Mouse (Mus musculus): ENCODE results near the gene 1700013G24Rik. TPM values are rescaled to one million over a fixed set of nuclear protein-coding genes. Genes with fewer than 3 reads are reported as not detected.

1700013G24Rik gene
- total RNA-seq, 2 experiments from 2014 or later: not detected

DNA sequence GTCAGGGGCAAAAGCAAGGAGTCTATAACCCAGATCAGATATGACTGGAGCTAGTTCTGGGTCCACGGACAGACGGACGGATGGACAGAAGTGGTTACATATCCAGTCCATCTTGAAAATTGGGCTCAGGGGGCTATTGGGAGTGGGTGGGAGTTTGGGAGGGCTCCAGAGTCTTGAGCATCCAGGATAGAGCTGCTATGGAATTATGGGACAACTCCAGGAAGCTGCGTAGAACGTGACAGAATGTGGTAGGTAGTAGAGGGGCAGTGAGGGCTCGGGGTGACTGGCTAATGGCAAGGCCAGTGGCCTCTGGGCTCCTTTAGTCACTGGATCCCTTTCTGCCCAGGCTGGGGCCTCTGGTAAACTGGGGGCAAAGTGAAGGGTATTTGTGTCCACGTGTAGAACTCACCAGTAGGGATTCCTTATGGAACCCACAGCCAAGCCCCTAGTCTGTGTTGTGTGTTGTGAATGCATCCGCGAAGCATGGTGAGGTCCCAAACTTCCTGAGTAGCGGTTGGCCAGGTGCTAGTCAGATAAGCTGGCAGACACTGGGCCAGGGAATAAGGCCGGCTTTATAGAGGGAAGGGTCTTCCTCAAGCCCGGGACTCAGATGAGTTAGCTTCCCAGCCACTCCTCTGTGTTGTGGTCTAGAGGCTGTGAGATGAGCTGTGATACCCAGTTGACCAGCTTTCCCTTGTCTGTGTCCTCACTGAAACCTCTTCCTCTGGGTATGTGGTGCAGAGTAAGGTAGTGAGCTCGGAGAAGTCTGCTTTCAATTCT, 22.4 kb downstream of the 1700013G24Rik start:
- no peak for ATAC-seq (replicated peaks; ENCODE audit: poor library complexity, severe bottlenecking)

GRCm38 (mm10) chr4:137476065-137476760, 23.1 kb downstream of the 1700013G24Rik start:
- no peak for ATAC-seq (replicated peaks; ENCODE audit: poor library complexity, severe bottlenecking)

GRCm38 (mm10) chr4:137476761-137477237, 23.7 kb downstream of the 1700013G24Rik start:
- ATAC-seq (replicated peaks; ENCODE audit: poor library complexity, severe bottlenecking): no peak

- ATAC-seq (replicated peaks; ENCODE audit: poor library complexity, severe bottlenecking): no peak
Observed at GRCm38 (mm10) chr4:137477611-137478010, 24.5 kb downstream of the 1700013G24Rik start.

DNA sequence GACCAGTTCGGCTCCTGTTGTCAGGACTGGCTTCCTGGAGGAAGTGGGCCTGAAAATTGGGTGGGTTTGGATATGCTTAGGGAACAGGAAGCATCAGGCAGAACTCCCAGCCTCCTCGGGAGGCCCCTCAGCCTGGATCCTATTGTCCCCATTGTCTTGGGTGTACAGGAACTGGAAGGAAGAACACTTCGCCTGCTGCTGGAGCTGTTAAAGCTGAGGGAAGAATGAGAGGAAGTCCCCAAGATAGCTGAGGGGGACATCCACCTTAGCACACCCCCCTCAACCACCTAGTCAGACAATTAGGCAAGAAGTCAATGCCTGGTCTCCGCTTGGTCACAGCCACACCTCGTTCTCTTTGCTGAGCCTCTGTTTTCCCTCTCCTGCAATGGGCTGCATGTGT, 25.2 kb downstream of the 1700013G24Rik start:
- ATAC-seq (replicated peaks; ENCODE audit: poor library complexity, severe bottlenecking): no peak

DNA sequence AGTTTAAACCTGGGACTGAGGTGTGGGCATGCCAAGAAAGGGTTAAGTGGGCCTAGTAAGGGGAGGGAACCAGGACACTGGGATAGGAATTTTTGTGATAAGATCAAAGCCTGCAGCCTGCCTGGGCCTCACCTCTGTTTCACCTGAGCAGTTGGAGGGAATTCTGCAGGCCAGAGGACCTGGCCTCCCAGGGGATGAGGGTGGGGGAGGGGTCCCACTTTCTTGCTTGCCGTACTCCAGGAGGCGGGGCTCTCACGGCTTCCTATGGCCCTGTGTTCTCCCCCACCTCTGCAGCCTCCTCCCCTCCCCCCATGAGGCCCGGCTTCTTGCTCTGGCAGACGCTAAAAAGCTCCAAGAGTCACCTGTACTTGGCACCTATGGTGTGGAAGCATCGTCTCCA, 26.7 kb downstream of the 1700013G24Rik start:
- ATAC-seq (replicated peaks; ENCODE audit: poor library complexity, severe bottlenecking): no peak

- no peak for ATAC-seq (replicated peaks; ENCODE audit: poor library complexity, severe bottlenecking)
Observed at GRCm38 (mm10) chr4:137480191-137480992, 27.3 kb downstream of the 1700013G24Rik start.

DNA sequence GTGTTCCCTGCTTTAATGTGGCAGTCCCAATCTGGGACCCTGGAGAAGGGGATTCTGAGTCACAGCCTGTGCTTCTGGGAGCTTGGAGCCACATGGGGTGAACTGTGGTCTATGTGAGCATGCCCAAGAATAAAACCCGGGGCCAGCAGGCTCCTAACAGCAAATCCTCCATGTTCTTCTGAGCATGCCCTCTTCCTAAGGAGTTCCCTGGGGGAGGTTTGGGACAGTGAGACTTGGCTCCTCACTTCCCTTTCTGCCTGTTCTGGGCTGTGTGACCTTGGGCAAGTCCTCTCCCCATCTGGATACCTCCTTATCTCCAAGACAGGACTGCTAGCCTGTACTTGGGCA, 27.9 kb downstream of the 1700013G24Rik start:
- no peak for ATAC-seq (replicated peaks; ENCODE audit: poor library complexity, severe bottlenecking)

DNA sequence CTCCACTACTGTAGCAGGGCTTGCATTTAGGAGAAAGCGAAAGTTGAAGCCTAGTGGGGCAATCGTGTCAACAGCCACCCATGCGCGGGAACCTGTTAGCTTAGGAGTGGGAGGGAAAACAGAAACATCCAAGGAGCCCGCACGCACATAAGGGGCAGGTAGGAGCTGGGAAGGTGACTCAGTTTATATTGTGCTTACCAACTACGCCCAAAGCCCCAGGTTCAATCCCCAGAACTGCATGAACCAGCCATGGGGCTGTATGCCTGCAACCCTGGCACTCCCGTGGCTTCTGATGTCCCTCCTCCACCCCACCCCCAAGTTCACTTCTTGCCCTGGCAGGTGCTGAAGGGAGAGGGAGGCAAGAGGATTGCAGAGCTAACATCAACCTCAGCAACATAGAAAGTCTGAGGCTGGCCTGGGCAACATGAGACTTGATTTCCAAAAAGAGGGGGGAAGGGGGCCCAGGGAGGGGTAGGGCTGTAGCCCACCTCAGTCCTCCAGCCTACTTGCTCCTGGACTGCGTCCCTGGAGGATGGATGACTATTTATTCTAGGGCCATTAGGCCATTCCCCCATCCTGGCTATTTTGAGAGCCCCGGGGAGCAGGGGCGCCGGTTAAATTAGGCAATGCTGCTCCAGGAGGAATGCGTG, 28.4 kb downstream of the 1700013G24Rik start:
- no peak for ATAC-seq (replicated peaks; ENCODE audit: poor library complexity, severe bottlenecking)

- ATAC-seq (replicated peaks; ENCODE audit: poor library complexity, severe bottlenecking): no peak
Observed at GRCm38 (mm10) chr4:137483871-137484270, 30.8 kb downstream of the 1700013G24Rik start.

- ATAC-seq (replicated peaks; ENCODE audit: poor library complexity, severe bottlenecking): no peak
Observed at GRCm38 (mm10) chr4:137484586-137484985, 31.5 kb downstream of the 1700013G24Rik start.

- no peak for ATAC-seq (replicated peaks; ENCODE audit: poor library complexity, severe bottlenecking)
Observed at GRCm38 (mm10) chr4:137485258-137485960, 32.3 kb downstream of the 1700013G24Rik start.

DNA sequence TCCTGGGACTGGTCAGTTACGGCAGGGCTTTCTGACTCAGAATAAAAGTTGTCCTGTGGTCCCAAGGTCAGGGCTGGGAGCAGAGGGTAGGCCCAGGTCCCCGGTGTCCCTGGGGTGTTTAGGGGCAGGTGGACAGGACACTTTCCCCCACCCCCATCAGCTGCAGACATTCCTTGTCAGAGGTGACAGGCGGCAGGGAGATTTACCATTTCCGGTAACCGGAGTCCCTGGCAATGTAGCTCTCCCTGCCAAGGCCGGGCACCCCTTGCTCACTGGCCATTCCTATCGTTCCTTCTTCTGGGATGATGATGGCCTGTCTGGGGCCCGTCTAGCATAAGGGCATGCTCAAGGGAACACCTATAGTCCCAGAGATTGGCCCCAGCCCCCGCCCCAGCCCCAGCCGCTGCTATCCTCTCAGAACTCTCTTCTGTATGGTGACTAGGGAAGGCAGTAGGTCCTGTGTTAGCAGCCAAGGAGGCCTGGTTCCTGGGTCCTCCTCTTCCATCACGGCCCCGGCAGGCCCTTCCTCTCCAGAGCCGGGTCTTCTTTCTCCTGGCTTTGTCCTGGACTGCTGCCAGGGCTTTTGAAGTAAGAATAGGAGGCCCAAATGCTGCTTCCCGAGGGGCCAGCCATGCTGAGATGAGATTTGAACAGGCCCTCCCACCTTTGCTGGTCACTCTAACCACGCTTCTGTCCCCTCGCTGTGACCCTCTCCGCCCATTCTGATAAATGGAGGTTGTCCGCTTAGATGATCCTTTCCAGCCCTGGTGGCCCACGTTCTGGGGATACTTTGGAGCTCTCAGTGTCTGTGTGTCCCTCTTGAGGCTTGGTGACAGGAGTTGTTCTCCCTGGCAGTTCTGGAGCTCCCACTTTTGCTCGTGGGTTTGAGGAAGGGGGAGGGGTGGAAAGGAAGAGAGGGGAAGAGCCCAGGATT, 33.3 kb downstream of the 1700013G24Rik start:
- no peak for ATAC-seq (replicated peaks; ENCODE audit: poor library complexity, severe bottlenecking)

DNA sequence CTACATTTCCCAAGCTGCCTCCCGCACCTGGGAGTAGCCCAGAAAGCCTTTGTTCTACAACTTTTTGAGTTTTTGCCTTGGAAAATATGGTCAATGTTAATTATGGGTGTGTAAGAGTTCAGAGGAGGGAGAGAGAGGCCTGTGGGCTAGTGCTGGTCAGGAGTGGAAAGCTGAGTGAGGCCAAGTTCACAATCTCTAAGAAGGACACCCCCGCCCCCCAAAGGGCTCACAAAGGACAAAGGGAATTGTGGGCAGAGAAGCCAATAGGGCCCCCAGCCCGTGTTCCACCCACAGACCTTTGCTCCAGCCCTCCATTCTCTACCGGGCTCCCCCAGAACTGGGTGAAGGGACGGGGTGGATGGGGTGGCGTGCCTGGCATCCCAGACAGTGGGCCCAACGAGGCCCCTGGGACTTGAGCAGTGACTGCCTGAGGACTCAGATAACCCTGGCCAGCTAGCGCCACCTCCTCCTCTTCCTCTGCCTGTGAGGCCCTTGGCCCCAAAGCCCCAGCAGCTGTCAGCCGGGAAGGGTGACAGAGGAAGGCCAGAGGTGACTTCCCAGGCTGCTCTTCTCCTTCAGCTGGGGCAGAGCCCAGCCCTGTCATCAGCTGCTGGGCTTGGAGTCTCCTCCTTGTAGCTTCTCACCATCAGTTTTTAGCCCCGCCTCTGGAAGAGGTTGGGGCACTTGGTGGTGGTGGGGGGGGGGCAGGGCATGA, 34.4 kb downstream of the 1700013G24Rik start:
- no peak for ATAC-seq (replicated peaks; ENCODE audit: poor library complexity, severe bottlenecking)

- no peak for ATAC-seq (replicated peaks; ENCODE audit: poor library complexity, severe bottlenecking)
Observed at GRCm38 (mm10) chr4:137488038-137488437, 35.0 kb downstream of the 1700013G24Rik start.

- peak; percentile 48; the same call in 1 of the 2 replicates for ATAC-seq (replicated peaks; ENCODE audit: poor library complexity, severe bottlenecking)
Observed at GRCm38 (mm10) chr4:137488571-137489303, 35.7 kb downstream of the 1700013G24Rik start.

DNA sequence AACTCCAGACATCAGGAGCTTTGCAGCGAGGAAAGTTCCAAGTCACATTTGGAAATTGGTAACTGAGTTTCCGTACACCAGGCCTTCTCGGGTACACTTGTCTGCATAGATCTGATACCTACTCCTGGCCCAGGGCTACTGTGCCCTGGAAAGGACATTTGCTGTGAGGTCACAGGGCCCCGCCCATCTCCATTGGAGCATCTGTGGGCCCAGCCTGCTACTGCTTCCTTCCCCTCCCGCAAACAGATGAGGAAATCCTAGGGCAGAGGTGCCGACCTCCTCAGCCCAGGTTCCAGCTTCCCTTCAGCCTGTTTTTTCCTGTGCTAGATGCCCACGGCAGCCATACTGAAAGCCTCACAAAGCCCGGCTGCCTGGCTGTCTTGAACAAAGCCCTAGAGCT, 36.9 kb downstream of the 1700013G24Rik start:
- ATAC-seq (replicated peaks; ENCODE audit: poor library complexity, severe bottlenecking): peak; percentile 27; the same call in 1 of the 2 replicates
